Mouse (Mus musculus) limb, embryonic 11.5 days (tissue): ENCODE measurements at regions not wholly inside any gene's neighbourhood (a gene's known extent, or its start where the extent isn't known, plus 50 kb on each side); places are given as distances from the start of the nearest gene placed in this dataset.

Source experiments
- ATAC-seq: fragments of 200-750 bp; cut with Nextera tagmentation; 2 replicates; pipeline ENCODE4 v1.8.0; 2017; ENCODE audit warnings: low read depth; ENCODE audit not compliant: insufficient number of reproducible peaks, low FRiP score, low TSS enrichment
- DNase-seq: peaks from one replicate; pipeline ENCODE4 v3.0.0-alpha.2; 2015; ENCODE audit warnings: low spot score
- H3K27ac ChIP-seq: fragments of 300-500 bp; sonication (generic); replicated peaks from 2 replicates; pipeline ENCODE4 v1.5.1; 2014; ENCODE audit warnings: low read depth, mild to moderate bottlenecking, low read length
- H3K27me3 ChIP-seq: fragments of 300-500 bp; sonication (generic); 2 replicates; pipeline ENCODE4 v1.6.1; 2014; ENCODE audit warnings: mild to moderate bottlenecking, low read length, mixed read lengths; ENCODE audit not compliant: control insufficient read depth, insufficient read depth
- H3K36me3 ChIP-seq: fragments of 300-500 bp; sonication (generic); 2 replicates; pipeline ENCODE4 v1.6.1; 2014; ENCODE audit warnings: mild to moderate bottlenecking, low read length, moderate library complexity, mixed read lengths; ENCODE audit not compliant: control insufficient read depth, insufficient read depth
- H3K4me1 ChIP-seq: fragments of 300-500 bp; sonication (generic); 2 replicates; pipeline ENCODE4 v1.6.1; 2014; ENCODE audit warnings: low read length, mixed read lengths; ENCODE audit not compliant: control insufficient read depth, insufficient read depth
- H3K4me2 ChIP-seq: fragments of 300-500 bp; sonication (generic); 2 replicates; pipeline ENCODE4 v1.6.1; 2014; ENCODE audit warnings: low read depth, mild to moderate bottlenecking, moderate library complexity; ENCODE audit not compliant: severe bottlenecking
- H3K4me3 ChIP-seq: fragments of 300-500 bp; sonication (generic); 2 replicates; pipeline ENCODE4 v1.5.1; 2014; ENCODE audit warnings: low read depth, low read length
- H3K9ac ChIP-seq: fragments of 300-500 bp; sonication (generic); 2 replicates; pipeline ENCODE4 v1.6.1; 2014; ENCODE audit warnings: mild to moderate bottlenecking, low read length
- H3K9me3 ChIP-seq: fragments of 300-500 bp; sonication (generic); 2 replicates; pipeline ENCODE4 v1.6.1; 2016; ENCODE audit warnings: low read length; ENCODE audit not compliant: control insufficient read depth
- WGBS: fragments of 180-500 bp; shearing (Covaris S2); extraction: QIAGEN DNeasy Blood & Tissue Kit; methylation state at CpG from one replicate; pipeline ENCODE4 v1.1.7; 2014; 5-methylcytosine and 5-hydroxymethylcytosine counted together

GRCm38 (mm10) chr14:46671062-46671461, 89.3 kb upstream of the Cdkn3 start:
- 89% methylated on average over 2 of the region's 2 CpGs for WGBS
- Histone ChIP-seq H3K9me3 (peaks cover 3% of the 10 kb centered on the region; the same call in 1 of the 2 replicates), H3K4me1 (no peaks in the 10 kb centered on the region), H3K27ac (no peak overlapping the region), H3K27me3 (no peaks in the 10 kb centered on the region), H3K4me3 (no peak overlapping the region), H3K9ac (no peak overlapping the region), H3K36me3 (no peaks in the 10 kb centered on the region), H3K4me2 (no peak overlapping the region)
- DNase-seq (no peak), ATAC-seq (no peak)

DNA sequence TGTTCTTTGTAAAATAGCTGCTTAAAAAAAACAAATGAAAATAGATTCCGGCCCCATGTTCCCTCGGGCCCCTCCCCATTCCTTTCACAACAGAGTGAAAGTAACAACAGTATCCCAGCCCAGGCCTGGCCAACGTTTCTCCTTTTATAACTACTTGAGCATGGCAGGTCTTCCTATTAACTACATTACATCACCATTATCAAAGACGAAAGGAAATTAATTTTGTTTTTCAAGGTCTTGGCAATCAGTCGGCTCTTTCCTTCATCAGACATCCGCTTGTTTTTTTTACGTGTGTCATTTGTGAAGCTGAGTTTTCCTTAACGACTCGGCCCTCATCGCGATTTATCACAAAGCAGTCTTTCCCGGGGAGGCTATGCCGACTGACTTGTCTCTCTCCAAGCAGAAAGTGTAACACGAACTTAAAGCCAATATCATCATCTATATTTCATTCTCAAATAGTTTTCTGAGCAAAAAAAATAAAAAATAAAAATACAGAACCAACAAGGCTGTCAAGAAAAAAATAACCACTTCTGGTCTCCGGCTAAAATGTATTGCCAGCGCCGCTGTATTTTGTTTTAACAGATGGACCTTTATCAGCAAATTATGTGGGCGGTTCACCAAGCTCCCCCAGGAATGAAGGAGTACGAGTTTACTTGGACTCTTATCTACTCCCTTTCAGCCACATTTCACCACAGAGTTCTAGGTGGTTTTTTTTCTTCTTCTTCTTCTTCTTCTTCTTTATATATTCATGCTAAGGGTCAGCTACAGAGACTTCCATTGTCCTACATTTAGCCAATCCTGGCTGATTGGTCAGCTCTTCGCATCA, 89.9 kb upstream of the Cdkn3 start:
- no peaks in the 10 kb centered on the region for H3K4me1 ChIP-seq
- H3K4me2 ChIP-seq, result no peak overlapping the region
- H3K4me3 ChIP-seq, result no peak overlapping the region
- no peaks in the 10 kb centered on the region for H3K27me3 ChIP-seq
- H3K9me3 ChIP-seq, result peaks cover 3% of the 10 kb centered on the region; the same call in 1 of the 2 replicates
- ATAC-seq (no peak), DNase-seq (no peak)
- no peaks in the 10 kb centered on the region for H3K36me3 ChIP-seq
- no peak overlapping the region for H3K27ac ChIP-seq
- no peak overlapping the region for H3K9ac ChIP-seq
- 75% methylated on average over 20 of the region's 20 CpGs for WGBS

DNA sequence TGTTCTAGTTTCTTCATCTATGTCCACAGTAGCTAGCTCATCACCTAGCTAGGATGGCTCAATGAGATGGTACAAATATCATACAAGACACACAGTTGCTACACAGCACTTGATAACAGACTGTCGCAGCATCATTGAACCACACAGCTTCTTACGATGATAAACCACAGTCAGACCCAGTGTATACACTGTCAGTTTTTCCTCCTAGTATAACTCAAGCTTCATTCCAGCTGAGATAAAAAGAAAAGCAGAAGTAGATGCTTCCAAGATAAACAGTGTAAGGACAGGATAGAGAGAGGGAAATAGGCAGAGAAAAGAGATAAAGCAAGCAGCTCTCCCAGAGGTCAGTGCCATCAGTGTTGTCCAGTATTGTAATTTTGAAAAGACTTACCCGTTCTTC, 92.1 kb upstream of the Cdkn3 start:
- H3K4me1 ChIP-seq, result no peaks in the 10 kb centered on the region
- no peak overlapping the region for H3K4me3 ChIP-seq
- no peak overlapping the region for H3K27ac ChIP-seq
- peaks cover 3% of the 10 kb centered on the region; the same call in 1 of the 2 replicates for H3K9me3 ChIP-seq
- ATAC-seq (no peak), DNase-seq (no peak)
- no peaks in the 10 kb centered on the region for H3K36me3 ChIP-seq
- H3K27me3 ChIP-seq, result no peaks in the 10 kb centered on the region
- H3K4me2 ChIP-seq, result no peak overlapping the region
- WGBS, result 91% methylated on average over 3 of the region's 3 CpGs
- no peak overlapping the region for H3K9ac ChIP-seq

DNA sequence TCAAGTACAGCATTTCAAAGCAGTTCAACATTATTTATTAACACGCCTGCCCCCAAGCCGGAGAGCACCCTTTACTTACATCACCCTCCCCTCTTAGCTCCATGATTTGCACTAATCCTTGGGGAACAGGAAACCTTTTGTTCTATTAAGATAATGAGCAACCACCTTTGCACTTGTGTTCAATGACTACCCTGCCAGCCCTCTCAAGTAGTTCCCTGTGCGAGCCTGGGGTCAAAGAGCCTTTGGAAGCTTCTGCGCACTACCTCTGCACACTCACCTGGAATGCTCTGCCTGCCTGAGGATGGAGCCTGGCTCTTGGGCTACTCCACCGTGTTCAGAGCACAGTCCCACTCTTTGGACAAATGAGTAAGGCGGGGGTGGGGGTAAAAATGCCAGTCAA, 96.0 kb upstream of the Cdkn3 start:
- Histone ChIP-seq H3K4me2 (no peak overlapping the region), H3K27me3 (no peaks in the 10 kb centered on the region), H3K9ac (no peak overlapping the region), H3K27ac (no peak overlapping the region), H3K4me3 (no peak overlapping the region), H3K36me3 (no peaks in the 10 kb centered on the region), H3K4me1 (peaks cover 14% of the 10 kb centered on the region), H3K9me3 (peaks cover 3% of the 10 kb centered on the region; the same call in 1 of the 2 replicates)
- WGBS, result 71% methylated on average over 6 of the region's 6 CpGs
- DNase-seq (no peak), ATAC-seq (no peak)

- Histone ChIP-seq H3K9me3 (no peaks in the 10 kb centered on the region), H3K36me3 (no peaks in the 10 kb centered on the region), H3K4me2 (no peak overlapping the region), H3K4me1 (peaks cover 21% of the 10 kb centered on the region), H3K4me3 (no peak overlapping the region), H3K27ac (no peak overlapping the region), H3K27me3 (no peaks in the 10 kb centered on the region), H3K9ac (no peak overlapping the region)
- WGBS, result 85% methylated on average over 5 of the region's 5 CpGs
- ATAC-seq (no peak), DNase-seq (no peak)
These were observed 96.8 kb upstream of the Cdkn3 start for GRCm38 (mm10) chr14:46663529-46663928.

GRCm38 (mm10) chr14:46661792-46662545, 98.4 kb upstream of the Cdkn3 start:
- H3K4me3 ChIP-seq, result no peak overlapping the region
- DNase-seq, result peak; percentile 48
- peak; percentile 68; the same call in 1 of the 2 replicates for ATAC-seq
- peaks cover 21% of the 10 kb centered on the region for H3K4me1 ChIP-seq
- no peaks in the 10 kb centered on the region for H3K27me3 ChIP-seq
- no peak overlapping the region for H3K4me2 ChIP-seq
- no peaks in the 10 kb centered on the region for H3K9me3 ChIP-seq
- no peaks in the 10 kb centered on the region for H3K36me3 ChIP-seq
- H3K27ac ChIP-seq, result no peak overlapping the region
- H3K9ac ChIP-seq, result no peak overlapping the region
- WGBS, result 9% methylated on average over 9 of the region's 9 CpGs

DNA sequence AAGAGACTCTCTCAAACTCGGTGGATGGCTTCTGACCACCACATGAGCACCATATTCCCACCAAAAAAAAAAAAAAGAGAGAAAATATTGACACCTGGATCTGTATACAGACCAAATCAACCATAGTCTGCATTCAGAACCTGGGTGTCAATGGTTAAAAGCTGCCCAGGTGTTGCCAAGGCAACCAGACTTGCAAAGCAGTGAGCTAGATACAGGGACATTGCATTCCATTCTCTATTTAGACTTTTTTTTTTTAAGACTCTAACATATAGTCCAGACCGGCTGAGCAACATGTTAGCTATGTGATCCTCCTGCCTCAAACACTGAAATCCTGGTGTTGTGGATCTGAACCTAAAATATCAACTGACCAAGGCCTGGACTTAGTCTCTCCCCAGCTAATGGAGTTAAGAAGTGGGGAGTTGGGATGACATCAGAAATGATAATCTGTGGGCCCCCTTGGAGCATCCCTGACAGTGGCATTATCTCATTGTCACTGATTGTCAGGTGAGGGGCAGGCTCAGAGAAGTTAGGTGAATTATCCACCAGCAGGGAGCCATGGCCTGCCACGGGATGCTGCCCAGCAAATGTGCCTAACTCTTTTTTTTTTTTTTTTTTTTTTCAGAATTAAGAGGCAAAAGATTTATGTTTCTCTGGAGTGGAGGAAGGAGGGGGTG, 99.1 kb upstream of the Cdkn3 start:
- ATAC-seq (peak; percentile 19; the same call in 1 of the 2 replicates), DNase-seq (no peak)
- no peak overlapping the region for H3K9ac ChIP-seq
- no peaks in the 10 kb centered on the region for H3K36me3 ChIP-seq
- H3K4me3 ChIP-seq, result no peak overlapping the region
- WGBS, result 42% methylated on average over 3 of the region's 3 CpGs
- no peaks in the 10 kb centered on the region for H3K27me3 ChIP-seq
- no peak overlapping the region for H3K4me2 ChIP-seq
- no peak overlapping the region for H3K27ac ChIP-seq
- peaks cover 23% of the 10 kb centered on the region for H3K4me1 ChIP-seq
- H3K9me3 ChIP-seq, result no peaks in the 10 kb centered on the region

GRCm38 (mm10) chr14:46659365-46659764, 101.0 kb upstream of the Cdkn3 start:
- DNase-seq (no peak), ATAC-seq (peak; percentile 46; the same call in 1 of the 2 replicates)
- Histone ChIP-seq H3K4me3 (no peak overlapping the region), H3K9ac (no peak overlapping the region), H3K27ac (no peak overlapping the region), H3K27me3 (no peaks in the 10 kb centered on the region), H3K4me1 (peaks cover 24% of the 10 kb centered on the region), H3K9me3 (no peaks in the 10 kb centered on the region), H3K36me3 (no peaks in the 10 kb centered on the region), H3K4me2 (no peak overlapping the region)
- WGBS, result 11% methylated on average over 4 of the region's 4 CpGs
